Mouse (Mus musculus) midbrain, embryonic 16.5 days (tissue): ENCODE measurements around the gene Olfr1120. TPM values are rescaled to one million over a fixed set of nuclear protein-coding genes. Genes with fewer than 3 reads are reported as not detected.

Experiments used
- polyA plus RNA-seq: library from polyadenylated mRNA; unstranded; fragments of >200 nt; fragmentation: Nextera tagmentation; extraction: Ambion mirVana; gene quantifications from 2 replicates; pipeline ENCODE4 v1.2.1, GENCODE M21; 2015

The Olfr1120 gene
- polyA plus RNA-seq, 1 experiment from 2014 or later: not detected

Other genes with a start within 250 kb of the Olfr1120 start
- gene Olfr259, start 240.2 kb upstream of the Olfr1120 start, polyA plus RNA-seq: not detected in 2 replicates
- not detected in 2 replicates for gene Olfr1110, start 214.5 kb upstream of the Olfr1120 start, polyA plus RNA-seq
- not detected in 2 replicates for gene Olfr1111, start 202.2 kb upstream of the Olfr1120 start, polyA plus RNA-seq
- not detected in 2 replicates for gene Olfr1112, start 167.0 kb upstream of the Olfr1120 start, polyA plus RNA-seq
- gene Olfr1113, start 145.8 kb upstream of the Olfr1120 start, polyA plus RNA-seq: not detected in 2 replicates
- not detected in 2 replicates for gene Olfr1115, start 106.8 kb upstream of the Olfr1120 start, polyA plus RNA-seq
- not detected in 2 replicates for gene Olfr1116, start 87.3 kb upstream of the Olfr1120 start, polyA plus RNA-seq
- not detected in 2 replicates for gene Olfr1118, start 47.2 kb upstream of the Olfr1120 start, polyA plus RNA-seq
- gene Olfr1121, start 15.1 kb downstream of the Olfr1120 start, polyA plus RNA-seq: not detected in 2 replicates
- not detected in 2 replicates for gene Olfr1122, start 31.0 kb downstream of the Olfr1120 start, polyA plus RNA-seq
- not detected in 2 replicates for gene Olfr1123, start 61.8 kb downstream of the Olfr1120 start, polyA plus RNA-seq
- gene Olfr1124, start 75.5 kb downstream of the Olfr1120 start, polyA plus RNA-seq: 0.08 TPM in 1 of 2 replicates, not detected in the other
- not detected in 2 replicates for gene Olfr1126, start 99.1 kb downstream of the Olfr1120 start, polyA plus RNA-seq
- gene Pramel7, start 142.3 kb downstream of the Olfr1120 start, polyA plus RNA-seq: not detected in 2 replicates
- gene Pramel6, start 151.8 kb downstream of the Olfr1120 start, polyA plus RNA-seq: not detected in 2 replicates
- not detected in 2 replicates for gene Olfr153, start 177.0 kb downstream of the Olfr1120 start, polyA plus RNA-seq
- gene Olfr1128, start 190.7 kb downstream of the Olfr1120 start, polyA plus RNA-seq: not detected in 2 replicates
- not detected in 2 replicates for gene Olfr1129, start 219.1 kb downstream of the Olfr1120 start, polyA plus RNA-seq